Mouse (Mus musculus) regulatory T cell (primary cell): Measurements from ENCODE around the gene Erg.

Source experiments
- in situ Hi-C: fragments of 300-600 bp; cut with MboI, MseI; formaldehyde crosslinking; loops from one replicate; pipeline ENCODE4 v1.15.1; 2025; ENCODE audit warnings: high pct_unique_total_duplicates

Gene Erg

GRCm38 (mm10) chr16:95586311-95586602 is at the start of gene Erg:
Gene Erg (minus strand): TSS chr16:95586593.
- in situ Hi-C loops, result no loop called here

- in situ Hi-C loops, result no loop called here
Observed at GRCm38 (mm10) chr16:95631816-95632215, 45.4 kb upstream of the Erg start.

GRCm38 (mm10) chr16:95623876-95624770 is 37.7 kb upstream of the Erg start:
- in situ Hi-C loops, result no loop called here

- in situ Hi-C loops, result no loop called here
Observed at GRCm38 (mm10) chr16:95623056-95623455, 36.7 kb upstream of the Erg start.

GRCm38 (mm10) chr16:95619859-95620325 is 33.5 kb upstream of the Erg start:
- in situ Hi-C loops, result no loop called here

- in situ Hi-C loops, result no loop called here
Observed at GRCm38 (mm10) chr16:95618206-95618605, 31.8 kb upstream of the Erg start.

- in situ Hi-C loops, result no loop called here
Observed at GRCm38 (mm10) chr16:95617720-95618119, 31.3 kb upstream of the Erg start.

- in situ Hi-C loops, result no loop called here
Observed at GRCm38 (mm10) chr16:95615579-95615978, 29.2 kb upstream of the Erg start.

- in situ Hi-C loops, result no loop called here
Observed at GRCm38 (mm10) chr16:95614482-95614881, 28.1 kb upstream of the Erg start.

GRCm38 (mm10) chr16:95611982-95612746 is 25.8 kb upstream of the Erg start:
- in situ Hi-C loops, result no loop called here

GRCm38 (mm10) chr16:95608624-95609023 is 22.2 kb upstream of the Erg start:
- in situ Hi-C loops, result no loop called here

- in situ Hi-C loops, result no loop called here
Observed at GRCm38 (mm10) chr16:95605304-95605703, 18.9 kb upstream of the Erg start.

GRCm38 (mm10) chr16:95602504-95602903 is 16.1 kb upstream of the Erg start:
- in situ Hi-C loops, result no loop called here

- in situ Hi-C loops, result no loop called here
Observed at GRCm38 (mm10) chr16:95601807-95602206, 15.4 kb upstream of the Erg start.

GRCm38 (mm10) chr16:95601219-95601580 is 14.8 kb upstream of the Erg start:
- in situ Hi-C loops, result no loop called here

- in situ Hi-C loops, result no loop called here
Observed at GRCm38 (mm10) chr16:95600572-95601218, 14.3 kb upstream of the Erg start.

GRCm38 (mm10) chr16:95598930-95599329 is 12.5 kb upstream of the Erg start:
- in situ Hi-C loops, result no loop called here

GRCm38 (mm10) chr16:95597578-95597951 is 11.2 kb upstream of the Erg start:
- in situ Hi-C loops, result no loop called here

- in situ Hi-C loops, result no loop called here
Observed at GRCm38 (mm10) chr16:95596884-95597577, 10.6 kb upstream of the Erg start.

- in situ Hi-C loops, result no loop called here
Observed at GRCm38 (mm10) chr16:95588849-95589248, 2.5 kb upstream of the Erg start.

GRCm38 (mm10) chr16:95586726-95587125 is 333 bp upstream of the Erg start:
- in situ Hi-C loops, result no loop called here
